Comparison of ENCODE assay signal across 11 mouse cellular contexts in genomic region chr2:172862424-172862823, GRCm38 (mm10).
DNase-seq lines count a peak whose midpoint lies in the region; ATAC-seq and TF ChIP-seq lines count a peak whose summit lies in the region.
"Had no signal": no experiment of that assay in that cellular context is flagged by ENCODE, and none has a peak within 500 bp of the region (broad histone marks: within the 10 kb centered on the region; RNA-seq: fewer than 3 reads in every experiment).

No protein-coding gene starts in this region.

- DNase-seq in forebrain, embryonic 11.5 days (ENCODE audit: low spot score), result no peak
- DNase-seq in kidney, adult 11 months, result no peak
- no peak for DNase-seq in embryonic facial prominence, embryonic 14.5 days (ENCODE audit: low spot score)
- peak; percentile 73 for DNase-seq in lung, postnatal 0 days (ENCODE audit: low spot score)
- no peak for DNase-seq in adrenal gland, adult 18-20 months (ENCODE audit: low spot score in 2 of 2)
- no peak for DNase-seq in midbrain, postnatal 0 days (ENCODE audit: low spot score)
- DNase-seq: cerebellum, adult 11 months; liver, embryonic 13.5 days had no signal

- no peak overlapping the region for H3K27ac ChIP-seq in forebrain, embryonic 13.5 days
- no peak overlapping the region for H3K27ac ChIP-seq in forebrain, embryonic 11.5 days (ENCODE audit: low read depth, low read length)
- H3K27ac ChIP-seq in kidney, embryonic 16.5 days (ENCODE audit: low read length), result no peak overlapping the region
- H3K27ac ChIP-seq in embryonic facial prominence, embryonic 14.5 days (replicated peaks; ENCODE audit: low read depth, low read length), result no peak overlapping the region
- H3K27ac ChIP-seq in lung, postnatal 0 days (ENCODE audit: low read length), result no peak overlapping the region
- no peak overlapping the region for H3K27ac ChIP-seq in midbrain, postnatal 0 days (ENCODE audit: low read depth, low read length)
- H3K27ac ChIP-seq: liver, embryonic 13.5 days had no signal

- peak; percentile 58 for TF ChIP-seq EP300 in lung, postnatal 0 days (IDR thresholded peaks at IDR 0.05)

- H3K4me1 ChIP-seq in forebrain, embryonic 13.5 days, result peaks cover 8% of the 10 kb centered on the region
- peaks cover 10% of the 10 kb centered on the region; the same call in 1 of the 2 replicates for H3K4me1 ChIP-seq in forebrain, embryonic 11.5 days (replicated peaks; ENCODE audit: control insufficient read depth, insufficient read depth, low read length)
- H3K4me1 ChIP-seq in kidney, embryonic 16.5 days (ENCODE audit: insufficient read depth, low read length), result peaks cover 22% of the 10 kb centered on the region
- H3K4me1 ChIP-seq in embryonic facial prominence, embryonic 14.5 days (ENCODE audit: control insufficient read depth, insufficient read depth, low read length), result peaks cover 21% of the 10 kb centered on the region; the same call in 1 of the 2 replicates
- peaks cover 14% of the 10 kb centered on the region for H3K4me1 ChIP-seq in lung, postnatal 0 days (ENCODE audit: insufficient read depth, low read depth, low read length)
- 0 out of 2 replicates have a peak, but pooled peaks cover 3% of the 10 kb centered on the region for H3K4me1 ChIP-seq in midbrain, postnatal 0 days (ENCODE audit: insufficient read depth, low read length)

- no peaks in the 10 kb centered on the region for H3K9me3 ChIP-seq in forebrain, embryonic 13.5 days (replicated peaks)
- H3K9me3 ChIP-seq in forebrain, embryonic 11.5 days (ENCODE audit: control insufficient read depth, low read length), result no peaks in the 10 kb centered on the region
- 0 out of 2 replicates have a peak, but pooled peaks cover 6% of the 10 kb centered on the region for H3K9me3 ChIP-seq in kidney, embryonic 16.5 days (ENCODE audit: low read length)
- H3K9me3 ChIP-seq in embryonic facial prominence, embryonic 14.5 days (ENCODE audit: control insufficient read depth, low read length), result 0 out of 2 replicates have a peak, but pooled peaks cover 4% of the 10 kb centered on the region
- H3K9me3 ChIP-seq in lung, postnatal 0 days (ENCODE audit: low read length), result no peaks in the 10 kb centered on the region
- no peaks in the 10 kb centered on the region for H3K9me3 ChIP-seq in midbrain, postnatal 0 days (ENCODE audit: low read length)
- H3K9me3 ChIP-seq: liver, embryonic 13.5 days had no signal

- no peaks in the 10 kb centered on the region for H3K36me3 ChIP-seq in forebrain, embryonic 13.5 days (ENCODE audit: poor library complexity, severe bottlenecking)
- no peaks in the 10 kb centered on the region for H3K36me3 ChIP-seq in forebrain, embryonic 11.5 days (ENCODE audit: control insufficient read depth, insufficient read depth, low read length)
- H3K36me3 ChIP-seq in kidney, embryonic 16.5 days (ENCODE audit: insufficient read depth, low read length), result no peaks in the 10 kb centered on the region
- no peaks in the 10 kb centered on the region for H3K36me3 ChIP-seq in embryonic facial prominence, embryonic 14.5 days (ENCODE audit: control insufficient read depth, insufficient read depth, low read length)
- H3K36me3 ChIP-seq in lung, postnatal 0 days (ENCODE audit: insufficient read depth, low read length), result no peaks in the 10 kb centered on the region
- H3K36me3 ChIP-seq in midbrain, postnatal 0 days (ENCODE audit: insufficient read depth, low read length), result no peaks in the 10 kb centered on the region
- H3K36me3 ChIP-seq: liver, embryonic 13.5 days had no signal

- H3K27me3 ChIP-seq in forebrain, embryonic 13.5 days, result no peaks in the 10 kb centered on the region
- H3K27me3 ChIP-seq in forebrain, embryonic 11.5 days (ENCODE audit: control insufficient read depth, insufficient read depth, low read length), result no peaks in the 10 kb centered on the region
- no peaks in the 10 kb centered on the region for H3K27me3 ChIP-seq in kidney, embryonic 16.5 days (ENCODE audit: insufficient read depth, low read length)
- H3K27me3 ChIP-seq in embryonic facial prominence, embryonic 14.5 days (replicated peaks; ENCODE audit: control insufficient read depth, insufficient read depth, low read length), result no peaks in the 10 kb centered on the region
- no peaks in the 10 kb centered on the region for H3K27me3 ChIP-seq in lung, postnatal 0 days (replicated peaks; ENCODE audit: insufficient read depth, low read length)
- no peaks in the 10 kb centered on the region for H3K27me3 ChIP-seq in midbrain, postnatal 0 days (ENCODE audit: insufficient read depth, low read length)
- H3K27me3 ChIP-seq: Patski had no signal

- H3K9ac ChIP-seq in forebrain, embryonic 13.5 days, result no peak overlapping the region
- no peak overlapping the region for H3K9ac ChIP-seq in forebrain, embryonic 11.5 days (ENCODE audit: low read length)
- no peak overlapping the region for H3K9ac ChIP-seq in kidney, embryonic 16.5 days (replicated peaks; ENCODE audit: low read length)
- H3K9ac ChIP-seq in embryonic facial prominence, embryonic 14.5 days (ENCODE audit: low read depth, low read length), result no peak overlapping the region
- no peak overlapping the region for H3K9ac ChIP-seq in lung, postnatal 0 days (replicated peaks; ENCODE audit: low read depth)
- no peak overlapping the region for H3K9ac ChIP-seq in midbrain, postnatal 0 days (replicated peaks; ENCODE audit: low read length, poor library complexity, severe bottlenecking)
- H3K9ac ChIP-seq: liver, embryonic 13.5 days had no signal

- no peak overlapping the region for H3K4me3 ChIP-seq in forebrain, embryonic 13.5 days
- H3K4me3 ChIP-seq in forebrain, embryonic 11.5 days (ENCODE audit: low read depth, low read length), result no peak overlapping the region
- H3K4me3 ChIP-seq in kidney, embryonic 16.5 days (ENCODE audit: low read length), result no peak overlapping the region
- H3K4me3 ChIP-seq in embryonic facial prominence, embryonic 14.5 days (ENCODE audit: low read depth, low read length), result no peak overlapping the region
- H3K4me3 ChIP-seq in lung, postnatal 0 days (ENCODE audit: low read depth, low read length), result 0 out of 2 replicates have a peak overlapping the region, but pooled peaks have one; percentile 24
- no peak overlapping the region for H3K4me3 ChIP-seq in midbrain, postnatal 0 days (ENCODE audit: low read depth, low read length)
- H3K4me3 ChIP-seq: liver, embryonic 13.5 days had no signal

- TF ChIP-seq CTCF in lung, postnatal 0 days (IDR thresholded peaks at IDR 0.05), result no peak
- TF ChIP-seq CTCF in midbrain, postnatal 0 days (IDR thresholded peaks at IDR 0.05), result no peak

- peak overlapping the region; percentile 49; the same call in 1 of the 2 replicates for H3K4me2 ChIP-seq in forebrain, embryonic 13.5 days
- no peak overlapping the region; the same call in 1 of the 2 replicates for H3K4me2 ChIP-seq in forebrain, embryonic 11.5 days (ENCODE audit: low read depth, low read length, severe bottlenecking)
- H3K4me2 ChIP-seq in kidney, embryonic 16.5 days (replicated peaks; ENCODE audit: low read depth, low read length), result peak overlapping the region; percentile 52; the same call in 1 of the 2 replicates
- 0 out of 2 replicates have a peak overlapping the region, but pooled peaks have one; percentile 50 for H3K4me2 ChIP-seq in embryonic facial prominence, embryonic 14.5 days (ENCODE audit: low read depth, low read length)
- peak overlapping the region; percentile 45 for H3K4me2 ChIP-seq in lung, postnatal 0 days (replicated peaks; ENCODE audit: low read depth, low read length)
- H3K4me2 ChIP-seq in midbrain, postnatal 0 days (ENCODE audit: low read depth, low read length, poor library complexity, severe bottlenecking), result no peak overlapping the region

- 83% methylated on average over 19 of the region's 19 CpGs for WGBS in forebrain, embryonic 13.5 days
- 80% methylated on average over 19 of the region's 19 CpGs for WGBS in forebrain, embryonic 11.5 days
- 62% methylated on average over 19 of the region's 19 CpGs for WGBS in kidney, embryonic 16.5 days
- 75% methylated on average over 19 of the region's 19 CpGs for WGBS in embryonic facial prominence, embryonic 14.5 days
- 39% methylated on average over 19 of the region's 19 CpGs for WGBS in lung, postnatal 0 days
- WGBS in midbrain, postnatal 0 days, result 66% methylated on average over 19 of the region's 19 CpGs

- ATAC-seq in forebrain, embryonic 13.5 days, result peak; percentile 39; the same call in 1 of the 2 replicates
- ATAC-seq in forebrain, embryonic 11.5 days (replicated peaks; ENCODE audit: low FRiP score), result no peak
- ATAC-seq in kidney, embryonic 16.5 days (ENCODE audit: low FRiP score, low TSS enrichment), result 0 out of 2 replicates have a peak, but pooled peaks have one; percentile 6
- no peak for ATAC-seq in embryonic facial prominence, embryonic 14.5 days (ENCODE audit: low read depth)
- no peak; the same call in 1 of the 2 replicates for ATAC-seq in lung, postnatal 0 days
- no peak for ATAC-seq in midbrain, postnatal 0 days (ENCODE audit: low FRiP score)
- ATAC-seq: Patski had no signal

Comparison
In these comparisons a context has a peak if more than half of its experiments do, and no peak if none do; other contexts are left out.
1. ATAC-seq: peak in forebrain, embryonic 13.5 days (single experiment) and kidney, embryonic 16.5 days (single experiment); none in forebrain, embryonic 11.5 days (single experiment), embryonic facial prominence, embryonic 14.5 days (single experiment), lung, postnatal 0 days (single experiment) and midbrain, postnatal 0 days (single experiment).
2. H3K4me2 ChIP-seq: peak in forebrain, embryonic 13.5 days (single experiment), kidney, embryonic 16.5 days (single experiment), embryonic facial prominence, embryonic 14.5 days (single experiment) and lung, postnatal 0 days (single experiment); none in forebrain, embryonic 11.5 days (single experiment) and midbrain, postnatal 0 days (single experiment).